Mouse (Mus musculus) splenic B cell, adult 2 months (primary cell): ENCODE data around the gene E130218I03Rik.

Source experiments
- DNase-seq: peaks from one replicate; pipeline ENCODE4 v3.0.0-alpha.2; 2011; ENCODE audit warnings: low read depth, low spot score
- H3K27me3 ChIP-seq: 2 replicates; pipeline ENCODE4 v1.6.1; 2012; ENCODE audit warnings: mild to moderate bottlenecking, low read length, moderate library complexity, mixed read lengths; ENCODE audit not compliant: control insufficient read depth, poor library complexity, insufficient read depth, severe bottlenecking
- H3K36me3 ChIP-seq: 2 replicates; pipeline ENCODE4 v1.6.1; 2012; ENCODE audit warnings: mild to moderate bottlenecking, low read length, moderate library complexity, mixed read lengths; ENCODE audit not compliant: control insufficient read depth, poor library complexity, insufficient read depth, severe bottlenecking

Gene E130218I03Rik

DNA sequence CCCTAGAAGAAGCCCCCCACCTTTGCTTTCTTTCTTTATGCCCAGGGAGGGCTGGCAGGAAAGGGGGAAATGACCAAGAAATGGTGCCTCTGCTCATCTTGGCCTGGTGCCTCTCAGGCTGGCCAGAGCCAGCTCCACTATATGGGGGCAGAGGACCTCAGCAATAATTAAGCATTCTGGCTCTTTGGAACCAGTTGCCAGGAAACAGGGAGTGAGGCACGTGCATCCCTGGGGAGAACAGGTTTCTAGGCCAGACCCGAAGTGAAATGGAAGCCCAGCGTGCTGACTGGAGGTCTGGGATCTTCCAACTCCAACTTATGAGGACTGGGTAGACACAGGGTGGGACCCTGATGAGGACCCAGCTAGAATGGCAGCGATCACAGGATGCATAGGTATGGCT is 2.8 kb downstream of the E130218I03Rik start:
- Histone ChIP-seq H3K36me3 (no peaks in the 10 kb centered on the region), H3K27me3 (no peaks in the 10 kb centered on the region)
- DNase-seq: no peak

- H3K36me3 ChIP-seq: no peaks in the 10 kb centered on the region
- DNase-seq: no peak
Observed at GRCm38 (mm10) chr4:134246719-134247258, 3.3 kb downstream of the E130218I03Rik start, which contains the start of gene Gm30191. Gm30191 (plus strand) TSS chr4:134246935.

DNA sequence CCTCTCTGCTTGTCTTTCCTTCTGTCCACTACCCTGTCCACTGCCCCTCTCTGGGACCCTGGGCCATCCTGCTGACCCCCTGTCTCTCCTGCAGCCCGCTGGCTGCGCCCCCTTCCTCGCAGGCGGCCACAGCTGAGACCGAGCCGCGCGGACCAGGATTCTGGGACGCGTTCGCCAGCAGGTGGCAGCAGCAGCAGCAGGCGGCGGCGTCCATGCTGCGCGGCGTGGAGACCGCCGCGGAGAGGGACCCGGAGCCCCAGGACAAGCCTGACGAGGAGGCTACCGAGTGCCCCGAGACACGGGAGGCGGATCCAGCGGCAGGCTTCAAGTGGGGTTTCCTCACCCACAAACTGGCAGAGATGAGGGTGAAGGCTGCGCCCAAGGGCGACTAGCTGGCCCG is 6.2 kb downstream of the E130218I03Rik start:
- Histone ChIP-seq H3K36me3 (no peaks in the 10 kb centered on the region), H3K27me3 (peaks cover 2% of the 10 kb centered on the region; the same call in 1 of the 2 replicates)
- peak; percentile 80 for DNase-seq

More at GRCm38 (mm10) chr4:134246719-134247258, 3.3 kb downstream of the E130218I03Rik start, which contains the start of gene Gm30191:
- H3K27me3 ChIP-seq: no peaks in the 10 kb centered on the region

GRCm38 (mm10) chr4:134250116-134250929 is 6.9 kb downstream of the E130218I03Rik start:
- Histone ChIP-seq H3K27me3 (peaks cover 2% of the 10 kb centered on the region; the same call in 1 of the 2 replicates), H3K36me3 (no peaks in the 10 kb centered on the region)

GRCm38 (mm10) chr4:134250930-134251240 is 7.4 kb downstream of the E130218I03Rik start:
- H3K36me3 ChIP-seq: no peaks in the 10 kb centered on the region
- DNase-seq: no peak
- H3K27me3 ChIP-seq: peaks cover 2% of the 10 kb centered on the region; the same call in 1 of the 2 replicates

More at GRCm38 (mm10) chr4:134250116-134250929, 6.9 kb downstream of the E130218I03Rik start:
- no peak for DNase-seq

DNA sequence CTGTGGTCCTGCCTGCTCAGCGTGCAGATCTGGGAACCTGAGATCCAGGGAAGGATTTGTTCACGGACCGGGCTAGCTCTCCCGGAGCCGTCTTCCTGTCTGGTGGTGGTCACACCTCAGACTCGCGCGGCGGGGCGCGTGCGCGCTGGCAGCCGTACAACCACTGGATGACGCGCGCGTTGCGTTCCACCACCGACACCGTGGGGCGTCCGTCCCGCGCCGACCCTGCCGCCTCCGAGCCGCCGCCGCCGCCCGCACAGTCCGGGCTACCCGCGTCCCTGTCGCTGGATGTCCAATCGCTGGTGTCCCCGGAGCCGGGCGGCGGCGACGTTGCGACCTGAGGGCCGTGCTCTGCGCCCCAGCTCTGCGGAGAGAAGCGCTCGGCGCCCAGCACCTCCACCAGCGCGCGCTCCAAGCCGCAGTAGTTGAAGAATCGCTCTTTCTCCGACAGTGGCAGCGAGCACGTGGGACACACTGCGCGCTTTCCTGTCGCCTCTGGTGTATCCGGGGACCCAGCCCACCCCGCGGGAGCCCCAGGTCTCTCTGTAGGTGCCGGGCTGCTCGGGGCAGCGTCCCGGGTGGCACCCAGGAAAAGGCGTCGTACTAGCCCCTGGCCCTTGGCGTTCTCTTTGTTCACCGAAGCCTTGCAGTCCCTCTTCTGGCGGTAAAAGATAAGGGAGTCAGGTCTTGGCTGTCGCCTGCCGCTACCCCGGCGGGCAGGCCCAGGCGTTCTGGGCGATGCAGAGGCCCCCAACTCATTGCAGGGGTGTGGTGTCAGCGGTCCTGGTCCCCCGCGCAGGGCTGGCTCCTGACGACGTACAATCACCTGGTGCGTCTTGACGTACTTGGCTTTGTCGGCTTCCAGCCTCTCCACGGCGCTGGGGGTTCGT is 8.0 kb downstream of the E130218I03Rik start:
- H3K36me3 ChIP-seq: no peaks in the 10 kb centered on the region
- peaks cover 2% of the 10 kb centered on the region; the same call in 1 of the 2 replicates for H3K27me3 ChIP-seq
- DNase-seq: peak; percentile 38

DNA sequence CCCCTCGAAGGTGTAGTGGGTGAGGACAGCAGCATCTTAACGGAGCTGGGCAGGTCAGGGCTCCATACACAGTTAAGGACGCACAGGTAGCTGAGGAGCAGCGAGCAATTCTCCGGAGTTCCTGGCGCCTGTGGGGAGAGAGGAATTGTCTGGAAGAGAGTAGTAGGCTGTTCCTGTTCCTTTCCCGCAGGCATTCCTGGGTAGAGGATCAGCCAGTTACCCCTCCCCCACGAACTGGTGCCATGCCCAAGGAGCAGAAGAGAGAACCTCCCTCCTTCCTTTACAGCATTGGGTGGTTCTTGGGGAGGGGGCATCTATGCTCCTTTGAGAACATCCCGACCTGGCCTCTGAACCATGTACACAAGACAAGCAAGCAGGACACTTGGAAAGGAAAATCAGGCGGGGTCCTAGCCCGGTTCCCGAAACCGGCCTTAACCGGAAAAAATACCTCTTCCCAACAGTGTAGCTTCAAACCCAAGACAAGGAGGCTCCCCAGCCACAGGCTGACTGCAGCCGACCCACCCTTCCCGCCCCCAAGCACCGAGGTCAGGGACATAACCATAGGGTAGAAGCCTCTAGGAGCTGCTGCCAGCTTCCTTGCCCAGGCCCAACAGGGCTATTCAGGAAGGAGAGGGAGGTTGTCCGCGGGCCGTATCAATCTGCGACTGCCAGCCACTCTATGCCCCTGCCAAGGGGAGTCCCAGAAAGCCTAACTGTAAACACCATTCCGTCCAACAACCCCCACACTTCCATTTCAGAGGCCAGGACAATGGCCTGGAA is 8.9 kb downstream of the E130218I03Rik start:
- DNase-seq: no peak

GRCm38 (mm10) chr4:134252911-134253721 is 9.7 kb downstream of the E130218I03Rik start:
- DNase-seq: no peak
- Histone ChIP-seq H3K36me3 (no peaks in the 10 kb centered on the region), H3K27me3 (peaks cover 2% of the 10 kb centered on the region; the same call in 1 of the 2 replicates)

More for the DNA sequence above, 8.9 kb downstream of the E130218I03Rik start:
- no peaks in the 10 kb centered on the region for H3K36me3 ChIP-seq
- peaks cover 2% of the 10 kb centered on the region; the same call in 1 of the 2 replicates for H3K27me3 ChIP-seq

DNA sequence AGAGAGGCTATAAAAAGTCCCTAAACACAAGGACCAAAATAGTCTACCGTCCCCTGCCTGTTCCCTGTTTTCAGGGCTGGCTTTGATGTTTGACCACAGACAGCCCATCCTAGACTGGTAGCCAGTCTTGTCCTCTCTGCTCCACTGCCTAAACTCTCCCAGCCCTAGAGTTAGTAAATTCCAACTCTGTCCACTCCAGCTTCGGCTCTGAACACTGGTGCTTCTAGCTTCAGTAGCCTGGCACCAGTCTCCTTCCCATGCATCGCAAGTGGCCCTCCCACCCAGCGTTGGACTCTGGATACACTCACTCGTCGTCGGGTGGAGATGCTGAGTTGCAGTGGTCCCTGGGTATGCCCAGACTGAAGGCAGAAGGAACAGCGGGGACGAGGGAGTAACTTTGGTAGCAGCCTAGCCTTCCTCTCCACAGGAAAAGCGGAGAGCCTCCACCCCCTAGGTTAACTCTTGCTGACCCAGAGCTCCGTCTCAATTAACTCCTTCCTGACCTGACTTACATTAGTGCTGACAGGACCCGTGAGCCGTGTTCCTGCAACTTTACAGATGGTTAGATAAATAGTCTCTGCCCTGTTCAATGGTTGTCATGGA is 10.4 kb downstream of the E130218I03Rik start, which contains the start of gene Grrp1:
TSS of gene Grrp1 (minus strand) at position 385 of the 603 bp plus-strand sequence.
- Histone ChIP-seq H3K27me3 (peaks cover 2% of the 10 kb centered on the region; the same call in 1 of the 2 replicates), H3K36me3 (no peaks in the 10 kb centered on the region)
- DNase-seq: no peak

GRCm38 (mm10) chr4:134254835-134255234 is 11.4 kb downstream of the E130218I03Rik start:
- Histone ChIP-seq H3K36me3 (no peaks in the 10 kb centered on the region), H3K27me3 (peaks cover 2% of the 10 kb centered on the region; the same call in 1 of the 2 replicates)
- DNase-seq: no peak

DNA sequence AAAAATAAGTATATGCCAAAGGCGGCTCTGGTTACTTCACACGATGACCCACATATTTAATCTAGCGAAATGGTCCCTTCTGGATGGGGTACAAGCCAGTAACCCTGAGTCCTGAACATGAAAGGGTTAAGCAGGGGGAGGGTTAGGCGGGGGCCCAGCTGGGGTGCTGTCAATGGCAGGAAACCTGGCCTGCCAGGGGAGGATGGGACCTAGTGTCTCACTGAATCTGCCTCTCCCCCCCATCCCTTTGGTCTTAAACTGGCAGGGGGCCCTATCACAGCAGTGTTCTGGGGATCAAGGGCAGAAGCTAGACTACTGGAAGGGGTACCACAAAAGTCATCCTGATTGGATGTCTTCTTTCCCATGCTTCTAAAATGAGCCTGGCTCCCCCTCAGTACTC is 12.4 kb downstream of the E130218I03Rik start:
- no peak for DNase-seq
- Histone ChIP-seq H3K36me3 (no peaks in the 10 kb centered on the region), H3K27me3 (peaks cover 2% of the 10 kb centered on the region; the same call in 1 of the 2 replicates)

DNA sequence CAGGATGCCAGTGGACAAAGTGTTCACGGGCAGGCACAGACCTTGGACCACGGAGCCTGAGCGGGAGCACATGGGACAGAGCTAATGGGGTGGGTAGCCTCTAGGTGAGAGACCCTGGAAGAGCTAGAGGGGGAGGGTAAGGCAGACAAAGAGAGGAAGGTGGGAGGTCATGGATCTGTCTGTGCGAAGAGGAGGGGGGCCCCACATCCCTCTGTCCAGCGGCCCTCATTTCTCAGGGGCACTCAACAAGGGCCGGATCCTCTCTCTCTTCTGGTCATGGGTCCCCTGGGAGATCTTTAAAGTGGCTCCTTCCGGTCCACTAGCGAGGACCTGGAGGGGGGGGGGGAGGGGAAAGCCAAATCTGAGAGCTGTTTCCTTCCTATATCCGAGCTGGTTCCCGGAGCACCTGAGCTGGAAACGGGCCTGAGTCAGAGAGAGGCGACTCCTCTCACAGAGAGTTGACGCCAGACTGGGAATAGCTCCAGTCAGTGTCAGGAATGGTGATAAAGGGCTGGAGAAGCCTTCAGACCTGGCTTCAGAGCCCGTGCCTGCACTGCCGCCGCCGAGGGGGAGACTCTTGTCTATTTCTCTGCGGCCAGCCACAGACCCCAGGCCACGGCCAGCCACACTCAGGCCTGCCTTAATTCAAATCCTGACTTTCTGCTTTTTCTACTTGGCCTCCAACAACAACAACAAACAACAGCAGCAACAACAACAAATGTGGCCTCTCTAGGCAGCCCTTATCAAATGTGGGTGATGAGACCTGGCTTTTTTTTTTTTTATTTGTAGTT is 13.1 kb downstream of the E130218I03Rik start:
- DNase-seq: no peak
- Histone ChIP-seq H3K27me3 (peaks cover 2% of the 10 kb centered on the region; the same call in 1 of the 2 replicates), H3K36me3 (no peaks in the 10 kb centered on the region)
